Mouse (Mus musculus) neural tube, embryonic 12.5 days (tissue): ENCODE measurements around the gene Frmd4a. TPM values are rescaled to one million over a fixed set of nuclear protein-coding genes. Genes with fewer than 3 reads are reported as not detected.
"Not testable (repeated sequence)": the region's sequence is repeated elsewhere in the genome, so short reads cannot be mapped to it uniquely, and the experiment has no call there.

Experiments used
- ATAC-seq: fragments of 200-750 bp; cut with Nextera tagmentation; 2 replicates; pipeline ENCODE4 v1.8.0; 2017; ENCODE audit warnings: low read depth, mild to moderate bottlenecking, moderate TSS enrichment, moderate library complexity; ENCODE audit not compliant: low FRiP score
- H3K27ac ChIP-seq: fragments of 300-500 bp; sonication (generic); 2 replicates; pipeline ENCODE4 v1.5.1; 2016
- H3K27me3 ChIP-seq: fragments of 300-500 bp; sonication (generic); replicated peaks from 2 replicates; pipeline ENCODE4 v1.6.1; 2016; ENCODE audit warnings: mild to moderate bottlenecking
- H3K36me3 ChIP-seq: fragments of 300-500 bp; sonication (generic); 2 replicates; pipeline ENCODE4 v1.6.1; 2016; ENCODE audit warnings: mild to moderate bottlenecking
- H3K4me1 ChIP-seq: fragments of 300-500 bp; sonication (generic); 2 replicates; pipeline ENCODE4 v1.6.1; 2016
- H3K4me2 ChIP-seq: fragments of 300-500 bp; sonication (generic); replicated peaks from 2 replicates; pipeline ENCODE4 v1.6.1; 2016; ENCODE audit warnings: mild to moderate bottlenecking
- H3K4me3 ChIP-seq: fragments of 300-500 bp; sonication (generic); 2 replicates; pipeline ENCODE4 v1.5.1; 2016
- H3K9ac ChIP-seq: fragments of 300-500 bp; sonication (generic); 2 replicates; pipeline ENCODE4 v1.6.1; 2016; ENCODE audit warnings: mild to moderate bottlenecking
- H3K9me3 ChIP-seq: fragments of 300-500 bp; sonication (generic); 2 replicates; pipeline ENCODE4 v1.6.1; 2016; ENCODE audit warnings: mild to moderate bottlenecking
- WGBS: fragments of 180-500 bp; shearing (Covaris S2); methylation state at CpG from one replicate; pipeline ENCODE4 v1.1.7; 2016; 5-methylcytosine and 5-hydroxymethylcytosine counted together
- polyA plus RNA-seq: library from polyadenylated mRNA; unstranded; fragments of >200 nt; fragmentation: Nextera tagmentation; extraction: Ambion mirVana; gene quantifications from 2 replicates; pipeline ENCODE4 v1.2.1, GENCODE M21; 2016

Frmd4a gene
- polyA plus RNA-seq, 1 experiment from 2014 or later = 56.7 TPM

- H3K27me3 ChIP-seq = no peaks in the 10 kb centered on the region
- 71% methylated on average over 4 of the region's 4 CpGs for whole genome bisulfite sequencing
- peaks cover 6% of the 10 kb centered on the region; the same call in 1 of the 2 replicates for H3K9me3 ChIP-seq
- no peaks in the 10 kb centered on the region for H3K36me3 ChIP-seq
- no peak overlapping the region for H3K4me3 ChIP-seq
- H3K4me1 ChIP-seq = peaks cover 40% of the 10 kb centered on the region
- H3K27ac ChIP-seq = no peak overlapping the region
- no peak overlapping the region for H3K9ac ChIP-seq
- no peak for ATAC-seq
- H3K4me2 ChIP-seq = no peak overlapping the region
These were observed 210.0 kb downstream of the Frmd4a start for GRCm38 (mm10) chr2:4227563-4227962.

- Histone ChIP-seq H3K9ac (no peak overlapping the region), H3K4me2 (no peak overlapping the region), H3K9me3 (peaks cover 6% of the 10 kb centered on the region; the same call in 1 of the 2 replicates), H3K27me3 (no peaks in the 10 kb centered on the region), H3K4me1 (peaks cover 46% of the 10 kb centered on the region), H3K36me3 (no peaks in the 10 kb centered on the region), H3K27ac (no peak overlapping the region), H3K4me3 (no peak overlapping the region)
- 43% methylated on average over 3 of the region's 3 CpGs for WGBS
- ATAC-seq = no peak
These were observed 211.0 kb downstream of the Frmd4a start for GRCm38 (mm10) chr2:4228510-4228909.

GRCm38 (mm10) chr2:4232335-4232734, 214.8 kb downstream of the Frmd4a start:
- Histone ChIP-seq H3K4me3 (no peak overlapping the region), H3K27me3 (no peaks in the 10 kb centered on the region), H3K9ac (no peak overlapping the region), H3K4me1 (peaks cover 42% of the 10 kb centered on the region), H3K9me3 (no peaks in the 10 kb centered on the region), H3K4me2 (peak overlapping the region; percentile 42), H3K27ac (no peak overlapping the region), H3K36me3 (no peaks in the 10 kb centered on the region)
- ATAC-seq = peak; percentile 49
- 27% methylated on average over 3 of the region's 3 CpGs for WGBS

- ATAC-seq = peak; percentile 73
- Histone ChIP-seq H3K9me3 (no peaks in the 10 kb centered on the region), H3K36me3 (no peaks in the 10 kb centered on the region), H3K4me1 (peaks cover 37% of the 10 kb centered on the region), H3K27ac (peak overlapping the region; percentile 23; the same call in 1 of the 2 replicates), H3K4me2 (peak overlapping the region; percentile 42), H3K9ac (no peak overlapping the region), H3K27me3 (no peaks in the 10 kb centered on the region), H3K4me3 (no peak overlapping the region)
- WGBS = 22% methylated on average over 10 of the region's 10 CpGs
These were observed 215.3 kb downstream of the Frmd4a start for GRCm38 (mm10) chr2:4232761-4233322.

- ATAC-seq = no peak
- 65% methylated on average over 5 of the region's 5 CpGs for WGBS
- H3K36me3 ChIP-seq = no peaks in the 10 kb centered on the region
These were observed 220.2 kb downstream of the Frmd4a start for GRCm38 (mm10) chr2:4237686-4238085.

GRCm38 (mm10) chr2:4249723-4250122, 232.2 kb downstream of the Frmd4a start:
- H3K4me2 ChIP-seq = no peak overlapping the region
- WGBS = 10% methylated on average over 6 of the region's 6 CpGs
- H3K4me1 ChIP-seq = peaks cover 24% of the 10 kb centered on the region
- ATAC-seq = peak; percentile 41; the same call in 1 of the 2 replicates
- no peak overlapping the region for H3K27ac ChIP-seq
- no peak overlapping the region for H3K9ac ChIP-seq
- H3K9me3 ChIP-seq = no peaks in the 10 kb centered on the region
- H3K27me3 ChIP-seq = no peaks in the 10 kb centered on the region
- H3K4me3 ChIP-seq = no peak overlapping the region
- no peaks in the 10 kb centered on the region for H3K36me3 ChIP-seq

More at GRCm38 (mm10) chr2:4237686-4238085, 220.2 kb downstream of the Frmd4a start:
- H3K9ac ChIP-seq = no peak overlapping the region
- no peak overlapping the region for H3K4me3 ChIP-seq
- no peaks in the 10 kb centered on the region for H3K27me3 ChIP-seq
- H3K27ac ChIP-seq = no peak overlapping the region
- no peaks in the 10 kb centered on the region for H3K9me3 ChIP-seq
- H3K4me1 ChIP-seq = peaks cover 8% of the 10 kb centered on the region
- no peak overlapping the region for H3K4me2 ChIP-seq

- H3K36me3 ChIP-seq = no peaks in the 10 kb centered on the region
- H3K4me1 ChIP-seq = peaks cover 24% of the 10 kb centered on the region
- no peaks in the 10 kb centered on the region for H3K9me3 ChIP-seq
- H3K9ac ChIP-seq = no peak overlapping the region
- H3K27ac ChIP-seq = 0 out of 2 replicates have a peak overlapping the region, but pooled peaks have one; percentile 26
- 35% methylated on average over 9 of the region's 9 CpGs for WGBS
- no peaks in the 10 kb centered on the region for H3K27me3 ChIP-seq
- no peak overlapping the region for H3K4me3 ChIP-seq
- no peak overlapping the region for H3K4me2 ChIP-seq
- no peak for ATAC-seq
These were observed 235.2 kb downstream of the Frmd4a start for GRCm38 (mm10) chr2:4252541-4253291.

- H3K4me2 ChIP-seq = no peak overlapping the region
- H3K9me3 ChIP-seq = no peaks in the 10 kb centered on the region
- 20% methylated on average over 4 of the region's 4 CpGs for WGBS
- H3K9ac ChIP-seq = no peak overlapping the region
- no peak overlapping the region for H3K4me3 ChIP-seq
- H3K27me3 ChIP-seq = no peaks in the 10 kb centered on the region
- 0 out of 2 replicates have a peak overlapping the region, but pooled peaks have one; percentile 26 for H3K27ac ChIP-seq
- no peaks in the 10 kb centered on the region for H3K36me3 ChIP-seq
- peak; percentile 73 for ATAC-seq
- peaks cover 24% of the 10 kb centered on the region for H3K4me1 ChIP-seq
These were observed 235.8 kb downstream of the Frmd4a start for GRCm38 (mm10) chr2:4253348-4253747.

- Histone ChIP-seq H3K27me3 (no peaks in the 10 kb centered on the region), H3K4me3 (no peak overlapping the region), H3K4me2 (no peak overlapping the region), H3K9ac (no peak overlapping the region), H3K36me3 (no peaks in the 10 kb centered on the region), H3K4me1 (peaks cover 24% of the 10 kb centered on the region), H3K9me3 (no peaks in the 10 kb centered on the region), H3K27ac (no peak overlapping the region)
- ATAC-seq = no peak
- 73% methylated on average over 5 of the region's 5 CpGs for WGBS
These were observed 236.6 kb downstream of the Frmd4a start for GRCm38 (mm10) chr2:4254083-4254482.

- Histone ChIP-seq H3K4me3 (no peak overlapping the region), H3K4me2 (no peak overlapping the region), H3K36me3 (no peaks in the 10 kb centered on the region), H3K9ac (no peak overlapping the region), H3K4me1 (peaks cover 24% of the 10 kb centered on the region), H3K27me3 (no peaks in the 10 kb centered on the region), H3K27ac (no peak overlapping the region), H3K9me3 (no peaks in the 10 kb centered on the region)
- no peak for ATAC-seq
- WGBS = 86% methylated on average over 2 of the region's 2 CpGs
These were observed 238.7 kb downstream of the Frmd4a start for GRCm38 (mm10) chr2:4256242-4256641.

- 92% methylated on average over 1 of the region's 1 CpGs for WGBS
- Histone ChIP-seq H3K4me3 (no peak overlapping the region), H3K27me3 (no peaks in the 10 kb centered on the region), H3K9me3 (no peaks in the 10 kb centered on the region), H3K4me2 (no peak overlapping the region), H3K36me3 (no peaks in the 10 kb centered on the region), H3K27ac (no peak overlapping the region), H3K9ac (no peak overlapping the region), H3K4me1 (peaks cover 16% of the 10 kb centered on the region)
- no peak for ATAC-seq
These were observed 240.1 kb downstream of the Frmd4a start for GRCm38 (mm10) chr2:4257604-4258003.

GRCm38 (mm10) chr2:4258803-4259202, 241.3 kb downstream of the Frmd4a start:
- H3K4me1 ChIP-seq, H3K4me3 ChIP-seq, H3K27me3 ChIP-seq, H3K9me3 ChIP-seq, ATAC-seq, H3K27ac ChIP-seq, H3K9ac ChIP-seq, H3K4me2 ChIP-seq, H3K36me3 ChIP-seq: not testable (repeated sequence)
- WGBS = 95% methylated on average over 12 of the region's 12 CpGs
